Mouse (Mus musculus) megakaryocyte, adult 5-6 weeks (primary cell): Measurements from ENCODE around the gene Stk40. TPM values are rescaled to one million over a fixed set of nuclear protein-coding genes. Genes with fewer than 3 reads are reported as not detected.
"Not testable (repeated sequence)": the region's sequence is repeated elsewhere in the genome, so short reads cannot be mapped to it uniquely, and the experiment has no call there.

Source experiments
- ATAC-seq: 2 replicates; pipeline ENCODE4 v1.8.0; 2016; ENCODE audit warnings: mild to moderate bottlenecking, inconsistent platforms; ENCODE audit not compliant: poor library complexity, severe bottlenecking
- total RNA-seq, 2 experiments: library from RNA; stranded (forward) in 1 of 2; stranded (reverse) in 1 of 2; fragments of 153-499, 151-499 nt in 1 of 2; fragments of 221-1000, 200-1000 nt in 1 of 2; gene quantifications; 2 replicates each; pipeline versions ENCODE4 v1.2.3 to v1.2.4; 2015 to 2017

Stk40 gene
- total RNA-seq (2015) (20.8 and 21.4 TPM in 2 replicates), total RNA-seq (2017) (22.5 and 32.8 TPM in 2 replicates)

DNA sequence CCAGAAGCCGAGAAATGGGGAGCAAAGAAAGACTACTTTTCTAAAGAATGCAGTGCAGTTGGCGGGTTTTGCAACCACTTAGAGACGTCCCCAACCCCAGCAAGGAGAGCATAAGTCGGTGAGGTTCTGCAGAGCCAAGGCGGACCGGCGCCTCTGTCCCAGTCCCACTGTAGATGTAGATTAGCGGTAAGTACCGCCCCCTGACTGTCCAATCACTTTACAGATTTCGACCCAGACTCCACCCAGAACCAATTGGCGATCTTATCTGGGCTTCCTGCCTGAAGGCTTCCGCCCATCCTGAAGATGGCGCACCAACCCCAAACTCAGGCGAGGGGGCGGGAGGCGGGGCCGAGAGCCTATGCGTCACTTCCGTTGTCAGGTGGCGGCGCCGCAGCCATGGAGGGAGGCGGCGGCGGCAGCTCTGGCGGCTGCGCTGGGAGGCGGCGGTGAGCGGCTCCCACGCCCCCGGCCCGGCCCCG is at the start of gene Stk40:
Gene Stk40, plus strand, starts transcription at position 368 of the 479 bp plus-strand sequence.
- ATAC-seq: peak; percentile 81

DNA sequence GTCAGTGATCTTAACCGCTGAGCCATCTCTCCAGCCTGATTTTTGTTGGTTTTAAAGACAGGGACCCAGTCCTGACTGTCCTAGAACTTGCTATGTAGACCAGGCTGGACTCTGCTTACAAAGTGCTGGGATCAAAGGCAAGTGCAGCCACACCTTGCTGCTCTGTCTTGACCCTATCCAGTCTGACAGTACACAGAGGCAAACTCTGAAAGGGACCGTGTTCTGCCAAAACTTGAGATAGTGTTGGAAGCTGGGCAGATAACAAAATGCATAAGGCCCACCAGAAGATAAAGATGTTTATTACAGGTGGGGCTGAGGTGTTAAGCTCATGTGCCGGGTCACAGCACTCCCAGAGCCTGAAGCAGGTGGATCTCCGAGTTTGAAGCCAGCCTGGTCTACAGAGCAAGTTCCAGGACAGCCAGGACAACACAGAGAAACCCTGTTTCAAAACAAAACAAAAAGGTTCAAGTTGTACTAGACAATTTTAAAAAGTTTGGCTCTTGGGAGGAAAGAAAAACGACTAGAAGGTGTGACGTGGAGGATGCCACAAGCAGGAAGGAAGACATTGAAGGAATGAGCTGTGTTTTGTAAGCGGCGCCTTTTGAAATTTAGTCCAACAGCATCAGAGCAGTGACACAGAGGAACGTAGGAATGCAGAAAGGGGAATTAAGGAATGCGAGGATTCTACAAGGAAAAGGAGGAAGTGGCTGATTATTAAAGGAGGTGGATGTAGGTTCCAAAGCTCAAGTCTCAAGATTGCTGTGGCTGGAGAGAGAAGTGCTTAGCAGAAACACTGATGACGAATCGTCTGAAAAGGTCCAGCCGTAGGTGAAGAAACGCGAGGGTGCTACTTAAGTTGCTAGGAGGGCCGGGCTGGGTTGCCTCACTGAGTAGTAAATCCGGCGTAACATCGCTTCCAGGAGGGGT is 46.3 kb upstream of the Stk40 start:
- peak; percentile 43 for ATAC-seq

GRCm38 (mm10) chr4:126058134-126058996 is 45.4 kb upstream of the Stk40 start, which contains the start of gene Oscp1:
Oscp1 (plus strand) TSS chr4:126058565.
- peak; percentile 92 for ATAC-seq

DNA sequence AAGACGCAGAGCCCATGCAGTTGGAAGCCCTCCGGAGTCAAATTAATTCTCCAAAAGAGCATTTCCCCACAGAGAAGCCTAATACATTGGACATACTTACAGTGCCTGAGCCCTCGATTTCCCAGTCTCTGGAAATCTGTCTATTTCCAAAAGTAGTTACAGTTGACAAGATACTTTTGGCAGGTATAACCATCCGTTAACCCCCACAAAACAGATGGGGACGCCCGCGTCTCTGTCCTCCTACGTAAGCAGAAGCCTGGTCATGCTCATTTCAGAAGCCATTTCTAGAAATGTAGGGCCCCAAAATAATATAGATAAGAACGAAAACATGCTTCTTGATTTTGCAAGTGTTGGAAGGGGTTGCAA is 44.8 kb upstream of the Stk40 start:
- no peak for ATAC-seq

- ATAC-seq: no peak
Measured at GRCm38 (mm10) chr4:126062856-126063255, 40.9 kb upstream of the Stk40 start.

GRCm38 (mm10) chr4:126065241-126065640 is 38.5 kb upstream of the Stk40 start:
- peak; percentile 87 for ATAC-seq

GRCm38 (mm10) chr4:126067401-126068077 is 36.2 kb upstream of the Stk40 start:
- peak; percentile 66 for ATAC-seq

DNA sequence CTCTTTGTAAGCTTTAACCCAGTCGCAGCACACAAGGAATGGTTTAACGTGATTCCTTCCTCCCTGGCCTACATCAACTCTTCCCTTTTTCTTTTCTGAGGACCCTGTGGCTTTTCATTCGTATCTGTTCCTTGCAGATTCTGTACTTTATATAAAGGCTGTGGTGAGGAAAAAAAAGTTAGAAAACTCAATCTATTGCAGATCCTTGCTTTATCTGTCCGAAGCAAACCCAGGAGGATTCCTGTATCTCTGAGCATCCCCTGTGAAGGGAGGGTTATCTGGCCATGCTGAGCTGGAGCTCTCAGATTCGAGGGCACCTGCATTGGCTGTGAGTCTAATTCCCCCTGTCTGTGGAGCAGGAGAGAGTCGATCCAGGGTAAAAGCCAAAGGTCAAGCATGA is 34.9 kb upstream of the Stk40 start:
- no peak for ATAC-seq

DNA sequence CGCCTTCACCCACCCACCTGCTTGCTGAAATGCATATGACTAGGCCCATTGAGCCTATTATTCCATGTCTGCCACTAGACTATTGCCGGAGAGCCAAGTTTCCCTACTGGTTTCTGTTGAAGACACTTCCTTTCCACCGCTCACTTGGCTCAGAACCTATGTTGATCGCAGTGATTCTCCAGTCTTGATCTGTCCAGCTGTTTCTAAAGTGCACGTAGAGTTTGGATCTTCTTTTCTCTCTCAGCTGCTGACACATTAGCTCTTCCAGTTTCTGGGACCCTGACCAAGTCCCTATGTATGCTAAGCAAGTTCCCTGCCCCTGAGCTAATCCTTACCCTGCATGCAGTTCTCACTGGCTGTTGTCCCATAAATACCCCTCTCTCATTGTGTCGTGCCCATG is 25.9 kb upstream of the Stk40 start:
- ATAC-seq: no peak

GRCm38 (mm10) chr4:126079266-126079665 is 24.5 kb upstream of the Stk40 start:
- no peak for ATAC-seq

GRCm38 (mm10) chr4:126081601-126082000 is 22.2 kb upstream of the Stk40 start:
- ATAC-seq: no peak

- peak; percentile 42 for ATAC-seq
Measured at GRCm38 (mm10) chr4:126083021-126083420, 20.7 kb upstream of the Stk40 start.

- ATAC-seq: no peak
Measured at GRCm38 (mm10) chr4:126084382-126084781, 19.4 kb upstream of the Stk40 start.

GRCm38 (mm10) chr4:126085996-126086576 is 17.7 kb upstream of the Stk40 start:
- peak; percentile 99 for ATAC-seq

GRCm38 (mm10) chr4:126090101-126090847 is 13.5 kb upstream of the Stk40 start:
- no peak for ATAC-seq

DNA sequence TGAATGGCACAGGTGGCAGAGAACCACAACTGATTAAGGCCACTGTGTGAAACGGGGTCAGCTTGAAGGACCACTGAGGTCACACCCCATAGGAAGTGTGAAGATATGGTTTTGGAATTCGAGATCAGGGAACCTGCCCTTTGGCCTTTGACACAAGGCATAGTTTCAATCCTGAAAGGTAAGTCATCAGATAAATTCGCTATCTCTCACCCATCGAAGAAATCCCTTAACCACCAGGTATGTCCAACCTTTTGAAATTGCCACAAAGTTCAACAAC is 13.0 kb upstream of the Stk40 start:
- no peak for ATAC-seq

- no peak for ATAC-seq
Measured at GRCm38 (mm10) chr4:126091873-126092272, 11.9 kb upstream of the Stk40 start.

GRCm38 (mm10) chr4:126095622-126096430 is 7.9 kb upstream of the Stk40 start:
- not testable (repeated sequence) for ATAC-seq

GRCm38 (mm10) chr4:126096464-126097111 is 7.2 kb upstream of the Stk40 start, which contains the start of gene Lsm10:
Lsm10 (plus strand) TSS chr4:126096623.
- ATAC-seq: peak; percentile 100
